Mouse (Mus musculus): Measurements from ENCODE around the gene Ncapd3. TPM values are rescaled to one million over a fixed set of nuclear protein-coding genes. Genes with fewer than 3 reads are reported as not detected.

The Ncapd3 gene
- total RNA-seq, 1 experiment from 2014 or later: 16.6 TPM

DNA sequence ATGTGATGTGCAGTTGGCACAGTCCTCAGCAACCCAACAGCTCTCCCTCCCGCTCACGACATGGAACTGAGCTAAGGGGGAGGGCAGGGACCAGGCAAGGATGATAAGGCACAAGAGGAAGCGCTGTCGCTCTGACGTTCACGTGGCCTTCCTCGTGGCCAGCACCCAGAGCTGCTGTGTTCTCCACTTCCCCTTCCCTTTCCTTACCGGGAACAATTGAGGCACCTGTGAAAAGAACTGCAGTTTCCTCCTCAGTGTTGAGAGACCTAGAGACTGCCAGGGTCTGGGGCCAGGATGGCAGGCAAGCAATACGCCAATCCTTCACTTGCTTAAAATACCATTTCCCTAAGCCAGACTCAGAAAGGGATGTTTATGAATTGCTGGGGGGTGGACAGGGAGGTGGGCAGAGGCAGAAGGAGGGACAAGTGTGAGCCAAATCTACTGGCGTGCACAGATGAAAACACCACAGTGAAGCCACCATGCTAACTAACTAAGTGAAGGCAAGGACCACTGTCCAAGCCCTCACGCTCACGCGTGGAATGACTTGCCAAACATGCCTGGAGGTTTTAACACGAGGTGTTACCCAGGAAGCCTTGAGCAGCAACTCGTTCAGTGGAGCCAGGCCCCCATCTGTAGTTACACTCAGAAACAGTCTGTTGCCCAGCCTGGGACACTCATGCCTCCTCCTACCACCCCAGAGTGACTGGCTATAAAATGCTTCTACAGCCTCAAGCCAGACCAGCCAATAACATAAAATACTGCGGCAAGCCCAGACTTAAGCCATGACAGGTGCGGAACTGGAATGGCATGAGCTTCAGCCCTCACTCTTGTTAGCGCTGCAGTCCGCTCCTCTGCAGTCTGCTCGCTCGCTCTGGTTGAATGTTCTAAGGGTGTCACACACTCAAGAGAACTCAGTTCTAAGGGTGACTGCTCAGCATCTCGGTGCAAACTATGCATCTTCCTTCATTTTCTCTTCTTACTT is 79.8 kb downstream of the Ncapd3 start:
- peak; percentile 85 for ATAC-seq (ENCODE audit: extremely low read depth, insufficient number of reproducible peaks, low FRiP score, poor library complexity, severe bottlenecking)

DNA sequence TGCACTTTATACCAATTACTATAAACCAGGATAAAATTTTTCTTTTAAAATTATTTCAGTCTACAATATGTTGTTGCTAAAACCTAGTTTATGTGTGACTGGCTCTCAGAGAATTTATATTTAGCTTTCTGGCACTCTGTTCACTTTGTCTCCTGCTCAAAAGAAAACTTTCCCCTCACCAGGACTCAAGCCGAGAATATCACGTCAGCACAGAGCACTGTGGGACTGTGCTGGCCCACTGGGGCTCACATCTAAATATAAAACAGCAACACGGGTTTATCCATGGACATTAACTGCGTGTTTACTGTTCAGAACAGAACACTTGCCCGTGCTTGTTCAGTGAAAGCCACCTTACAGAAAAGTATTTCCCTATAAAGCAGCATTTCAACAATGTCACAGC is 80.7 kb downstream of the Ncapd3 start:
- no peak for ATAC-seq (ENCODE audit: extremely low read depth, insufficient number of reproducible peaks, low FRiP score, poor library complexity, severe bottlenecking)

DNA sequence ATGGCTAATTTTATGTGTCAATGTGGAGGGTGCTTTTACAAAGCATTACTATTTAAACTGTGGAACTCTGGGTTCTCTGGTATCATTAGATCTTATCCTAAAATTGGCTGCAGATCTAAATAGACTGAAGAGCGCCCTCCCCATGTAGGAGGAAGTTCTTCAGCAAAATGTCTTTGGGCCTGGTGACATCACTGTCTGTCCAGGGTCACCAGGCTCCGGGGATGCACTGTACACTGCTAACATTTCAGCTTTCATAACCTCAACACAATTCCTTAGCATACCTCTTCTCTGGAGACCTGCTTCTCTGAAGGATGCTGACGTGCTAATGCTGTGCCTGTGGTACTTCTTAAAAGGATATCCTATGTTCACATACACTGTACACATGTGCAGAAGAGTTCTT is 81.8 kb downstream of the Ncapd3 start:
- no peak for ATAC-seq (ENCODE audit: extremely low read depth, insufficient number of reproducible peaks, low FRiP score, poor library complexity, severe bottlenecking)

DNA sequence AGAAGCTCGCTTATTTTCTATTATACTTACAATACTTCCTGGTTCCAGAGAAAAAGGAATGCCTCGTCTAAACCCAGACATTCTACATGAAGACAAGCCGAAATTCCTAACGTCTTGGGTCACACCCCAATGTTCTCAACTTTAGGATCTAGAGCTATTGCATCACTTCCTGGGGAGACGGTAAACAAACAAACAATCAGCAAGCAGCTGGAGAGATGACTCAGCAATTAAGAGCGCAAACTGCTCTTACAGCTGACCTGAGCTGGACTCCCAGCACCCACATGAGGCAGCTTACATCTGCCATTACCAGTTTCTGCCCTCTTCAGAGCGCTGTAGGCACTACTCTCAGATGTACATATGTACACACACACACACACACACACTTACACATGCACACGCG is 91.3 kb downstream of the Ncapd3 start:
- no peak for ATAC-seq (ENCODE audit: extremely low read depth, insufficient number of reproducible peaks, low FRiP score, poor library complexity, severe bottlenecking)

DNA sequence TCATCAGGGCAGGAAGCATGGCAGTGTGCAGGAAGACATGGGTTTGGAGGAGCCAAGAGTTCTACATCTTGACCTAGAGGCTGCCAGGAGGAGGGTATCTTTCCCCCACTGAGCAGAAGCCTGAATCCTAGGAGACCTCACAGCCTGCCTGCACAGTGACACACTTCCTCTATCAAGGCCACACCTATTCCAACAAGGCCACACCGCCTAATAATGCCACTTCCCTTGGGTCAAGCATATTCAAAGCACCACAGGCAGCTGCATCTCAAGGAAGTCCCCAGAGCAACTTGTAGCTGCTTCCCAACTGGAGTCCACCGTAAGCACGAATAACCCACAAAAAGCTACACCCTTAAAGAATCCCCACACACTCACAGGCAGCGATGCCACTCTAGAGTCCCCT is 92.1 kb downstream of the Ncapd3 start:
- ATAC-seq (ENCODE audit: extremely low read depth, insufficient number of reproducible peaks, low FRiP score, poor library complexity, severe bottlenecking): no peak

DNA sequence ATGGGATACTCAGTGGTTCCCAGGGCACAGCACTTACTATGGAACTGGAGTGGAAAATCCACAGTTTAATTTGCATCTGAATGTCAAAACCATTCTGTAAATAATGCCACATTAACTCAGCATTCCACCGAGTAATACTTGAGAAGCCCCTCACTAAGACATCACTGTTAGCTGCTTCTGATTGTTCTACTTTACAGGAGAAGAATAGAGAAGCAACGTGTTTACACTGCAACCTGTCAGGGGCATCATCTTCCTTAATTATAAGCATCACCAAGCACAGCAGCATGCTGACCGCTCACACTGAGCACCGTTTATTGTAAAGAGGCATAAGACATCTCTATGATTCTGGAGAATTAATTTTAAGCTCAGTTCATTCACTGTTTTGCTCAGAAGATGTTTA is 93.0 kb downstream of the Ncapd3 start:
- no peak for ATAC-seq (ENCODE audit: extremely low read depth, insufficient number of reproducible peaks, low FRiP score, poor library complexity, severe bottlenecking)

DNA sequence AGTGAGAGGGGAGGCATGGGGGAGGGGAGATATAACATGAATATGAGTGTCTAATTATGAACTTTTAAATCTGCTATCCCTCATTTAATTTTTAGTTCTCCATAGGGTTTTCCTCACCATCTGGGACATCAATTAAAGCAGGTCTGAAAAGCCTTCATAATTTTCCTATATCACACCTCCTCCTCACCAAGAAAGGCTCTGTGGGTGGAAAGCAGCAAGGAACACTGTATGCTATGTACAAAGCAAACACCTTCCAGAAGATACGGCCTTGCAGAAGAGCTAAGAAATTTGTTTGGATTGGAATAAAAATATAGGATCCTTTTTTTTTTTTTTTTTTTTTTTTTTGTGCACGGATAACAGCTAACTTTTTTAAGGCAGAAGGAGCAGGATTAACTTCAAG is 94.0 kb downstream of the Ncapd3 start:
- no peak for ATAC-seq (ENCODE audit: extremely low read depth, insufficient number of reproducible peaks, low FRiP score, poor library complexity, severe bottlenecking)

DNA sequence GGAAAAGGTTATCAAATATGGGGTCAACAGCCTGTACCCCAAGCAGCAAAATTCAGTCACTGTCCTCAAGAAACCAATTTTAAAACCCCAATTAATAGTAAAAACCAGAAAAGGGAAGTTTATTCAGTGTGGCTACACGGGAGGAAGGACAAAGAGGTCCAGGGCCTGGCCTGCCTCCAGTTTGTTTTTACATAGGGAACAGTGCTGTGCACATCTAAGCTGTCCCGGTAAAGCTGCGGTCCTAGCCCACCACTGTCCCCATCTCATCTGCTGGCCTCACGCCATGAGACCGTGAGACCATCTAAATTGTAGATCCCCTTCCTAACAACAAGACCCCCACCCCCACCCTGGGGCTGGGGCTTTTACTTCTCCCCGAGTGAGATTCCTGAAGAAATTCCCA is 95.5 kb downstream of the Ncapd3 start:
- no peak for ATAC-seq (ENCODE audit: extremely low read depth, insufficient number of reproducible peaks, low FRiP score, poor library complexity, severe bottlenecking)

DNA sequence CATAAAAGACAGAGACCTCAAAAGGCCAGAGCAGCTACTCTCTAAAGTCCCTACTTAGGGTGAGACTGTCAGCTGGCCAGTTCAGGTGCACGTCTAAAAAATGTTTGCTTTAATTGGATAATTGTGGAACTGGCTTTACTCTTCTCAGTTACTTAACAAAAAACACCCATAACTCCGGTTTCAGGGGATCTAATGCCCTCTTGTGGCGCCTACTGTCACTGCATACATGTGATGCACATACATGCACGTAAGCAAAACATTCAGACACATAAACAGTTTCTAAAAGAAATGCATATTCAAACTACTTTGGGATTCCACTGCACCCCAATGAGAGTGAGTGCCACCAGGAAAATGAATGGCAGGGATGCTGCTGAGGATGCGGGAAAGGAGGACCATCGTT is 96.6 kb downstream of the Ncapd3 start:
- no peak for ATAC-seq (ENCODE audit: extremely low read depth, insufficient number of reproducible peaks, low FRiP score, poor library complexity, severe bottlenecking)

DNA sequence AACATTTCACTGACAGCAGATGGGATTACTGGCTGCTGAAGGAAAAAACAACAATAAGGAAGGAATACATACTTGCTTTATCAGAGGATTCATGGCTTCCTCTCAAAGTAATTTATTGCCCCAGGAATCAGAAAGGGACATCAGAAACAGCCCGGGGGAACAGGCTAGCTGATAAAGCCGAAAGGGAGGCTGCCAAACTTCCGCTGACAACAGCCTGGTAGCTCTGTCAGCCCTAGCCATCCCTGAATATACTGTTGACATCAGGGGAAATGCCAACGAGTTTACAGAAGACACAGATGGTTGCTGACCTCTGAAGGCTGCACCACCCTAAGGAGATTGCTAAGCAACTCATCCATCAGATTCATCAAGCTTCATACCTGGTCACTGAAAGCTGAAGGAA is 98.7 kb downstream of the Ncapd3 start:
- no peak for ATAC-seq (ENCODE audit: extremely low read depth, insufficient number of reproducible peaks, low FRiP score, poor library complexity, severe bottlenecking)

DNA sequence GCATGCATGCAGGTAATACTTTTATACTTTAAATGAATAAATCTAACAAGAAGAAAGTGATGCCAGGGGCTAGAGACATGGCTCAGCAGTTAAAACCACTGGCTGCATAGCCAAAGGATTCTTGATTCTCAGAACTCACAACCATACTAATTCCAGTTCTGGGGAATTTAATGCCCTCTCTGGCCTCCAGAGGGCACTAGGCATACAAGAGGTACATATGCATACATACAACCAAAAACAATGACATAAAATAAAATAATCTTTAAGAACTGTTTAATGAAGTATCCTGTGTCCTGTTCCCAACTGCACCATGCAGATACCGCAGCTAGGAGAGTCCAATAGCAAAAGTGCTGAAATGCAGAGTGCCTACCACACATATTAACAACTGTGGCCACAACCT is 104.4 kb downstream of the Ncapd3 start:
- ATAC-seq (ENCODE audit: extremely low read depth, insufficient number of reproducible peaks, low FRiP score, poor library complexity, severe bottlenecking): no peak

DNA sequence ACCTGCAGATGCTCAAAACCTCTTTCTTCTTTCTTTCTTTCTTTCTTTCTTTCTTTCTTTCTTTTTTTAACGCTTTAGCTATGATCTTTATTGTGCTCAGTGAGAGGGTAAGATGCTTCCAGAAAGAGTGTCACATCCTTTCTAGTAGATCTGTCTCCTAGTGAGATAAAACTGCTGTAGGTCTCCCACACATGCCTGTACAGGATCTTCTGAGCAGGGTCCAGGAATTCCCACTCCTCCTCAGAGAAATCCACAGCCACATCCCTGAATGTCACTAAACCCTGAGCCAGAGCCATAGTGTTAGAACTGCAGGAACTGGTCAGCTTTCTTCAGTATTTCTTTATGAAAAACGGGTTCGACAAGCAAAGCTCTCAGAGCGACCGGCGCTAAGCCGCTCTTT is 105.4 kb downstream of the Ncapd3 start:
- no peak for ATAC-seq (ENCODE audit: extremely low read depth, insufficient number of reproducible peaks, low FRiP score, poor library complexity, severe bottlenecking)

DNA sequence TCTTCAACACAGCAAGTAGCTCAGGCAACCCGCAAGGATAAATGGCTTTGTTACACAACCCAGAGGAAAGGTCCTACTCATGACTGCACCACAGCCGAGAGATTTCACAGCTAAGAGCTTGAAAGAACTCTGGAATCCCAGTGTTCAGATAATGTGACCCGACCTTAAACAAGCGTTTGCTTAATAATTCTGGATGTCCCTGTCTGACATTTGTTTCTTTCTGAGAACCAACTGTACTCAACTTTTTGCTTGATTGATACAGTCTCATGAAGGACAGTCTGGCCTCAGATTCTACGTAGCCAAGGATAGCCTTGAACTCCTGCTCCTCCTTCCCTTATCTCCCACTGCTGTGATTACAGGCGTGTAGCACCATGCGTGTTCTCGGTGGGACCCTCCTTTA is 106.7 kb downstream of the Ncapd3 start:
- ATAC-seq (ENCODE audit: extremely low read depth, insufficient number of reproducible peaks, low FRiP score, poor library complexity, severe bottlenecking): no peak

DNA sequence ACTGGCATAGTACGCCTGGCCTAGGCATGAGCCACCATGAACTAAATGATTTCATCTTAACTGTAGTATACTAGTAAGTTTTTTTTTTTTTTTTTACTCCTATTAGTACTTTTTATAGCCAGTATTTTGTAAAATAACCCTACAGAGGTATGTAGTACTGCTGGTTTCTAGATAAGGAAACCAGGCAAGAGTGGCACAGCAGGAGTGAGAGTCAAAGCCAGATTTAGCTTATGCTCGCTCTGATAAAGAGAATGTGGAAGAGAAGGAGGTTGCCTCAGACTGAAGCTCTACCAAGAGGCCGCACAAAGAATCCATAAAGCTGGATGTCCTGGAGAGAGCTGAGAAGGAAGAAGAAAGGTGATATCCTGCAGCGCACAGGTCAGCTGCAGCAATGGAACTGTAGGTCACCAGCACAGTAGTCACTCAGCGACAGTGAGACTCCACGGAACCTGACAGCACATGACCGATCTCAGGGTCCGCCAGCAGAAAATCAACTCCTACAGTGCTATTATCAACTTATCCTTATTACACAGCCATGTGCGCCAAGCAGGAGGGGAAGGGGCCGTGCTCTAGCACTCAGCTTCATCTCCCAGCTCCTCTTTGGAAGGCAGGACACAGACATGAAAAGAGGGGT is 110.6 kb downstream of the Ncapd3 start:
- ATAC-seq (ENCODE audit: extremely low read depth, insufficient number of reproducible peaks, low FRiP score, poor library complexity, severe bottlenecking): no peak

DNA sequence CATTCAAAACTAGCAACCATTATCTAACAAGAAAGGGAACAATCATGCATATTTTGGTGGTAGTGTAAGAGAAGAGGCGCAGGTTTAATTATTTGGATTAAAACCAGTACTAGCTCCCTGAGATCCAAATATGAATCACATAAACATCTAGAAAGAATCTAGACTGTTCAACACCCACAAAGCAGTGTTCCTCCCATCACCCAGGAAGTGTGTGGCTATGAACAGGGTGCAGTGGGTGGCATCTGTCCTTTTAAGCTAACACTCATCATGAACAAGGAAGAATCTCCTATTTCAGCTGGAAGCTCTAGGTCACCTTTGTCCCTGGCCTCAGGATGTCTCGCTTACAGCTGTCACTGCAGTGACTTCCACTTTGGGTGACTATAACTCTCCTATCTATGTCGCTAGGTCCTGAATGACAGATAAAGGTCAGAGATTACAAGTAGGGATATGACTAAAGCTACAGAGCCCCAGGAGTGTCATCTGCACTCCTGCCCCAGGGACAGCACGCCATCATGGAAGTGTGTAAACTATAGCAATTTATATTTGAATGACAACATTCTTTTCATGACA is 114.4 kb downstream of the Ncapd3 start:
- no peak for ATAC-seq (ENCODE audit: extremely low read depth, insufficient number of reproducible peaks, low FRiP score, poor library complexity, severe bottlenecking)

Other genes starting within 250 kb of the Ncapd3 start
- gene Glb1l2, start 223.7 kb upstream of the Ncapd3 start, total RNA-seq (2017): not detected in 2 replicates
- gene Glb1l3, start 169.3 kb upstream of the Ncapd3 start, total RNA-seq (2017): not detected in 2 replicates
- gene Gm1110, start 107.1 kb upstream of the Ncapd3 start, total RNA-seq (2017): not detected in 2 replicates
- gene Acad8, start 30.6 kb upstream of the Ncapd3 start, total RNA-seq (2017): 3.4 and 5.3 TPM in 2 replicates
- 8.5 and 9.0 TPM in 2 replicates for gene Thyn1, start 30.5 kb upstream of the Ncapd3 start, total RNA-seq (2017)
- gene Vps26b, start 110 bp upstream of the Ncapd3 start, total RNA-seq (2017): 27.7 and 30.5 TPM in 2 replicates
- 1.1 and 2.0 TPM in 2 replicates for gene Jam3, start 125.2 kb downstream of the Ncapd3 start, total RNA-seq (2017)